Mouse (Mus musculus) gastrocnemius, adult 2 months (tissue): Measurements from ENCODE around the gene Gm36176. TPM values are rescaled to one million over a fixed set of nuclear protein-coding genes. Genes with fewer than 3 reads are reported as not detected.

ENCODE experiments used
- DNase-seq: peaks from one replicate; pipeline ENCODE4 v3.0.0; 2022
- H3K27ac ChIP-seq: fragments of 200-600 bp; 2 replicates; pipeline ENCODE4 v1.8.1; 2022; ENCODE audit warnings: mild to moderate bottlenecking
- H3K4me3 ChIP-seq: fragments of 200-600 bp; 2 replicates; pipeline ENCODE4 v1.8.1; 2022; ENCODE audit warnings: mild to moderate bottlenecking, moderate library complexity
- CTCF ChIP-seq: fragments of 200-600 bp; IDR thresholded peaks from 2 replicates; pipeline ENCODE4 v1.8.1; 2022; ENCODE audit warnings: antibody characterized with exemption, mild to moderate bottlenecking, moderate library complexity
- intact Hi-C: fragments of 180-260 bp; cut with DNase I; formaldehyde crosslinking; loops from one replicate; pipeline ENCODE4 v1.15.1; 2025
- total RNA-seq, 2 experiments: library from RNA; stranded (reverse); gene quantifications; 2 replicates each; pipeline ENCODE4 v1.2.3; 2021

Gene Gm36176
- total RNA-seq, 2 experiments from 2014 or later: not detected

DNA sequence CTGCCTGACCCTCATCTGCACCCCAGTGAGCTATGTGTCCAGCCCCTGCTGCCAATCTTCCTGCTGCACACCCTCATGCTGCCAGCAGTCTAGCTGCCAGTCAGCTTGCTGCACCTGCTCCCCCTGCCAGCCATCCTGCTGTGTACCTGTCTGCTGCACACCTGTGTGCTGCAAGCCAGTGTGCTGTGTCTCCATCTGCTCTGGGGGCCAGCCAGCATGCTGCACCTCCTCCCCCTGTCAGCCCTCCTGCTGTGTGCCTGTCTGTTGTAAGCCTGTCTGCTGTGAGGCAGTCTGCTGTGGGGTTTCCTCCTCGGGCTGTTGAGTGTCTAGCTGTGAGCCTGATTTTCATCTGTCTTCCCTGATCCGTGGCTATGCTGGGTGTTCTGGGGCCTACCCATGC lies 358 bp downstream of the Gm36176 start:
- H3K27ac ChIP-seq: no peak overlapping the region
- DNase-seq: no peak
- intact Hi-C loops: no loop called here
- no peak overlapping the region for H3K4me3 ChIP-seq
- TF ChIP-seq CTCF: no peak

DNA sequence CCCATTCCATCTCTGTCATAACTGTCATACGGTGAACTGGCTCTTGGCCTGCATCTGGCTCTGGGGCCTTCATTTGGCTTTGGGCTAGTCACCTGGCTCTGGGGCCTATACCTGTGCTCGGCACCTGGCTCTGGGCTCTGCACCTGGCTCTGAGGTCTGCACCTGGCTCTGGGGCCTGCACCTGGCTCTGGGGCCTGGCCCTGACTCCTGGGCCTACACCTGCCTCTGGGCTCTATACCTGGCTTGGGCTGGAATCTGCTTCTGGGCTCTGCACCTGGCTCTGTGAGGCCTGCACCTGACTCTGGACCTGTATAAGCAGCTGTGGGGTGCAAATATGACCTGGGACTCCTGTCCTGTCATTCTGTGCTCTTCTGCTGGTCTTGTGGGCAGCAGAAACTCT lies 935 bp downstream of the Gm36176 start:
- TF ChIP-seq CTCF: no peak
- H3K27ac ChIP-seq: no peak overlapping the region
- H3K4me3 ChIP-seq: no peak overlapping the region
- no peak for DNase-seq
- intact Hi-C loops: no loop called here

DNA sequence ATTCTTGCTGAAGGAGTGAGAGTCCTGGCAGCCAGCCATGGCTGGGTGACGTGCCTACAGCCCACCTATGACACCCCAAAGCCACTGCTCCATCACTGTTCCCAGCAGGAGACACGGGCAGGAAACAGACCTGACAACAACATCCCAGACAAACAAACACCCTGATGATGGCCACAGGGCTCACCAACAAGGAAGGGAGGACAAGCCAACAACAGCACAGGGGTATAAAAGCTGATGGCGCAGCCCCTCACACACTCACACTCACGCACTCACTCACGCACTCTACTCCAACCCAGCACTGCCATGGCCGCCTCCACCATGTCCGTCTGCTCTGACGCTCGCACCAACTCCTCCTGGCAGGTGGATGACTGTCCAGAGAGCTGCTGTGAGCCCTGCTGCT lies 6.0 kb downstream of the Gm36176 start, which contains the start of gene Gm10318:
TSS of gene Gm10318 (plus strand) at position 301 of the 400 bp plus-strand sequence.
- no peak for DNase-seq

DNA sequence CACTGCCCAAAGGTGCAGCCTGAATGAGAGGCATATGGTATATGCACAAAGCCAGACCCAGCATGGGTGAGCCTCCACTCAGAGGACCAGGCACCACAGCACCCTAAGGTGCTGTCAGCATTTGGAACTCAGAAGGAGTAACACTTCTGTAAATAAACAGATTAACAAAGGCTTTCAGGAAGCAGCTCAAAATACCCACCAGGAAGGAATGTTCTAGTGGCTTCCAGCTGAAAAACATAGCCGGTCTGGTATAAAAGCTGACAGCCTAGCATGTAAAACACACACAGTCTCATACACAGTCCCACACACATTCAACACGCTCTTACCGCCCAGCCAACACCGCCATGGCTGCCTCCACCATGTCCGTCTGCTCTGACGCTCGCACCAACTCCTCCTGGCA lies 15.1 kb downstream of the Gm36176 start, which contains the start of gene Gm3285:
TSS of gene Gm3285 (plus strand) at position 301 of the 400 bp plus-strand sequence.
- intact Hi-C loops: no loop called here
- Histone ChIP-seq H3K4me3 (no peak within 1 kb of the TSS), H3K27ac (no peak within 1 kb of the TSS)
- no peak for TF ChIP-seq CTCF
- DNase-seq: no peak

More for the DNA sequence above, 6.0 kb downstream of the Gm36176 start, which contains the start of gene Gm10318:
- no peak for TF ChIP-seq CTCF
- intact Hi-C loops: no loop called here
- Histone ChIP-seq H3K4me3 (no peak within 1 kb of the TSS), H3K27ac (no peak within 1 kb of the TSS)

DNA sequence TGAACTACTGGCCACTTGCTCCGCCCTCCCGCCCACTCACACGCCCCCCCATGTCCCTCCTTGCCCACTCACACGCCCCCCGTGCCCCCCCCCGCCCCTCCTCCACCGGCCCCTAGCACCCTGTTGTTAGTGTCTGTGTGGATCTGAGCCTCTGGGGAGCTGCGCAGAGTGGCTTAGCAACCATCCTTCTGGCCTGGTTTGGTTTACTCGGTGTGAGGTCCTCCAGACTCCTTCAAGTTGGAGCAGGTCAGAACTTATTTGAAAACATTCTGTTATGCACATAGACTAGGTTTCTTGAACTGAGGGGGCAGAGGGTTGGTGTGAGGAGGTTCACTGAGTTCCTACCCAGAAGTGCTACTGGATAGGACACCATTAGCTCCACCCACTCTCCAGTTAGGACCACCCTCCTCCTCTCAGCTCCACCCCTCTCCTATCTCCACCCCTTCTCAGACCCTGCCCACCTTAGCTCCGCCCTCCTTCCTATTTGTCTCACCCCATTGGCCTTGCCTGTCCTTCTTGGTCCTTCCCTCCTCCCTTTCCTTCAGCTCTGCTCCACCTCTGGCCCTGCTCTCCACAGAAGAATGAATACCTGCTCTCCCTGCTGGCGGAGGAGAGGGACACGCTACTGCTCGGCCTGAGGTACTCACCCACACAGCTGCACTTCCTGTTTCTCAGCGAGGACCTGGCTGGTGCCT lies 17.6 kb downstream of the Gm36176 start:
- no peak for TF ChIP-seq CTCF
- no peak for DNase-seq
- intact Hi-C loops: no loop called here
- no peak overlapping the region for H3K27ac ChIP-seq
- H3K4me3 ChIP-seq: peak overlapping the region; percentile 33

DNA sequence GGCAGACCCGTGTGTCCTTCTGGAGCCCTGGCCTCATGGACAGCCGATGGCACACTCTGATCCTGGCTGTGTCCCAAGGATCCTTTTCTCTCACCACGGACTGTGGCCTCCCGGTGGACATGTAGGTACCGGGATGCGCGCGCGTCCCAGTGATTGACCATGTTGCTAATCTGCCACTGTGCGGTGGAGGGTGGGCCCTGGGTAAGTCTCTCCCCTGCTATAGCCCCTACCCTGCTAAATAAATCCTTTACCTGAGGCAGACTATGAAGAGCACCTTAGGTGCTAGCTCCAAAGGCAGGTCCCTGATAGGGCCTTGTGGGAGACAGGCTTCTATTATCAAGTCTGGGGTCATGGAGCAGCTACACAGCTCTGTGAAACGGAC lies 18.1 kb downstream of the Gm36176 start:
- intact Hi-C loops: no loop called here
- TF ChIP-seq CTCF: no peak
- no peak for DNase-seq
- peak overlapping the region; percentile 33 for H3K4me3 ChIP-seq
- H3K27ac ChIP-seq: no peak overlapping the region

DNA sequence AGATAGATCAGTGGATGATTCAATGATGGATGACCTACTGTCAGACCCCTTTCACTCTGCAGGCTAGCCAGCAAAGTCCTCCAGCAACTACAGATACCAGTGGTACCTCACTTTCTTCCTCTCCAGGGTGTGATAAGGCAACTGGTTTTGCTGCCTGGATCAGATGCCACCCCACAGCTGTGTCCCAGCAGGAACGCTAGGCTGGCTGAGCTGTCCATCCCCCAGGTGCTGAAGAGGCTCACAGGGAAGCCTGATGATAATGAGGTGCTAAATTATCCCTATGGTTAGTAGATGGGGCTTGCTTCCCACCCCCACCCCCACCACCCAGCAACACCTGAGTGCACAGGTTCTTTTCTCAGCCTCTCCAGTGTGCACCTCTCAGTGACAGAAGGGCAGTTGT lies 20.9 kb downstream of the Gm36176 start:
- DNase-seq: no peak
- no peak overlapping the region for H3K4me3 ChIP-seq
- no peak overlapping the region for H3K27ac ChIP-seq
- intact Hi-C loops: no loop called here
- no peak for TF ChIP-seq CTCF

DNA sequence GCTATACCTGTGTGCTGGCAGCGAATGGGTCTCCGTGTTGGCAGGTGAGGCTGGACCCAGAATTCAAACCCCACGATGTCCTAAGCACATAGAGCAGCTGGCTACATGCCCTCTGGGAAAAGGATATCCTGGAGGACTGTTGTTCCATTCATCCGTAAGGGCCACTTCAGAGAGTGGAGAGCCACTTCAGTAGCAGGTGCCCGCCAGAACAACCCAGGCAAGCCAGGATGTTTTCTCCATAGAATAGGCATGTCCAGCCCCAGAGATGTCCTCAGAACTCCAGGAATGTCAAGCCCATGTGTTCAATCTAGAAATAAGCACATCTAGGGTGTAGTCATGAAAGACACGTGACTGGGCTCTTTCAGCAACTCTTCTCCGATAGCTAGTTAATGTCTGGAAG lies 23.0 kb downstream of the Gm36176 start:
- TF ChIP-seq CTCF: no peak
- Histone ChIP-seq H3K27ac (no peak overlapping the region), H3K4me3 (no peak overlapping the region)
- DNase-seq: no peak
- intact Hi-C loops: no loop called here

DNA sequence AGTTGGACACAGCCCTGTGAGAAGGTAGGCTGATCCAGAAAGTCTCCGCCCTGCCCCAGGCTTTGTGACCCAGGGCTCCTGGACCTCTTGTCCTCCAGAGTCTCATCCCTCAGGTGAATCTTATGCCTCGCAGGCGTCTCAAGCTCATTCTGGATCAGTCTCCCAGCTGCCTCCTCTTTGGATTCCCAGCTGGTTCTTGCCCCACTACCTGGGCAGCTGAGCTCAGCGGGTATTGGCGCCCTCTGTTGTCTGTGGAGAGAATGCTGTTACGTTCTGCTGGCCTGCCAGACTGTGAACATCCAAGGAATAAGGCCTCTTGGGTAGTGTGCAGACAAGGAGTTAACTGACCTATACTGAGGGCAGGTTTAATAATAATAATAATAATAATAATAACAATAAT lies 32.4 kb downstream of the Gm36176 start:
- peak; percentile 67 for TF ChIP-seq CTCF
- no peak overlapping the region for H3K27ac ChIP-seq
- DNase-seq: peak; percentile 60
- H3K4me3 ChIP-seq: no peak overlapping the region
- intact Hi-C loops: loop anchor here (2.0 kb wide), 1 partner anchor 250 kb away; no protein-coding TSS in a partner anchor

DNA sequence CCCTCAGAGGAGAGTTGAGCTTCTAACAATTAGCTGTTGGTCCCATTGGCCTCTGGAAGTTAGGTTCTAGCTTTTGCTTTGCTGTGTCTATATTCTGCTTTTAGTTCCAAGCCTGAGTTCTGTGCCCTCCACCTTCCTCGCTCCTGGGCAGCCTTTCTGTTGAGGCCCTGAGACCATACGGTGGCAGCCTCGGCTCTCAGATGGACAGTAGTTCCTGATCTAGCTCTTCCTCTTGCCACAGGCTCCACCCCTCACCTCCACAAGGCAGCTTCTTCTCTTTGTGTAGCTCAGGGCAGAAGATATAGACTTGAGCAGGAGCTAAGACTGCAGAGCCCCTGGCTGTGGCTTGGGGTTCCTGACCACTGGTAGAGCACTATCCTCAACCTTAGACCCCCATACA lies 33.7 kb downstream of the Gm36176 start:
- intact Hi-C loops: loop anchor here (10.0 kb wide), 1 partner anchor 366 kb away; the partner anchor contains the start of gene Fam207a
- no peak for TF ChIP-seq CTCF
- no peak for DNase-seq
- Histone ChIP-seq H3K4me3 (no peak overlapping the region), H3K27ac (no peak overlapping the region)

DNA sequence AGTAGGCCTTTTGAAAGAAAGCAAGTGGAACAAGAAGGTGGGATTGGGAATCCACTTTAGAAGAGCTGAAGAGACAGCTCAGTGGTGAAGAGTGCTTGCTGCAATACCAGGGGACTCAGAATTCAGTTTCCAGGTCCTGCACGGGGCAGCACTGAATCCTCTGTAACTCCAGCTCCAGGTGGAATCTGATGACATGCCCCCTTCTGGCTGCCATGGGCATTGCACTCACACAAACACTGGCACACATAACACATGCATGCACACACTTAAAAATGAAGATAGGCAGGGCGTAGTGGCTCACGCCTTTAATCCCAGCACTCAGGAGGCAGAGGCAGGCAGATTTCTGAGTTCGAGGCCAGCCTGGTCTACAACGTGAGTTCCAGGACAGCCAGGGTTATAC lies 36.0 kb downstream of the Gm36176 start:
- no peak overlapping the region for H3K4me3 ChIP-seq
- no peak for DNase-seq
- no peak overlapping the region for H3K27ac ChIP-seq
- peak; percentile 41 for TF ChIP-seq CTCF
- intact Hi-C loops: loop anchor here (10.0 kb wide), 1 partner anchor 368 kb away; the partner anchor contains the start of gene Fam207a

DNA sequence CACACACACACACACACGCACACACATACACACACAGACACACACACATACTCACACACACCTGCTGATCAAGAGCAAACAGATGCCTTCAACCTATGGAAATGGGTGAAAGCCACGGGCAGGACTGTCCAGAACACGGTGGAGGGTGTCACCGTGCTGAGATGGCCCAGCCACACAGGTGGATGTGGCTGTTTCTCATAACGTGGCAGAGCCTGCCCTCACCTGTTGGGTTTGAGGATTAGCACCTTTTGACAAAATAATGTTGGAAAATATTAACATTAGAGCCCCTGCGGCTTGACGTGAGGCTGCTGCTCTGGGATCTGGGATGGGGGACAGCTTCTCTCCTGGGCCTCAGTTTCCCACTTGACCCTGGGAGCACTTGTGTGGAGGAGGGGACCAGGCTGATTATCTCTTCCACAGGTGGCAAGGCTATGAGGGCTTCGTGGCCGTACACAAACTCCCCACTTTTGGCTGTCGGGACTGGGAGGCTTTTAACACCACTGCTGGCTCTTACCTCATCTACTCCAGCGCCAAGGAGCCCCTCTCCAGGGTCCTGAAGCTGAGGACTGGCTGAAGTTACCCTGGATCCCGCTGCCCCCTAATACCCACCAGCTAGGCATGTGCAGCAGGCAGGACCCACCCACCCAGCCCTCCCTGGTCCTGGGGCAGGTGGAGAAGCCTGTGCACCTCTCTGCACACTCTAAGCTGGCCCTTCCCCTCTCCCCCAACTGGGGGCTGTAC lies 39.6 kb downstream of the Gm36176 start:
- intact Hi-C loops: loop anchor here (10.0 kb wide), 1 partner anchor 371 kb away; the partner anchor contains the start of gene Fam207a
- no peak overlapping the region for H3K4me3 ChIP-seq
- H3K27ac ChIP-seq: no peak overlapping the region
- TF ChIP-seq CTCF: peak; percentile 9; the same call in 1 of the 2 replicates
- no peak for DNase-seq

DNA sequence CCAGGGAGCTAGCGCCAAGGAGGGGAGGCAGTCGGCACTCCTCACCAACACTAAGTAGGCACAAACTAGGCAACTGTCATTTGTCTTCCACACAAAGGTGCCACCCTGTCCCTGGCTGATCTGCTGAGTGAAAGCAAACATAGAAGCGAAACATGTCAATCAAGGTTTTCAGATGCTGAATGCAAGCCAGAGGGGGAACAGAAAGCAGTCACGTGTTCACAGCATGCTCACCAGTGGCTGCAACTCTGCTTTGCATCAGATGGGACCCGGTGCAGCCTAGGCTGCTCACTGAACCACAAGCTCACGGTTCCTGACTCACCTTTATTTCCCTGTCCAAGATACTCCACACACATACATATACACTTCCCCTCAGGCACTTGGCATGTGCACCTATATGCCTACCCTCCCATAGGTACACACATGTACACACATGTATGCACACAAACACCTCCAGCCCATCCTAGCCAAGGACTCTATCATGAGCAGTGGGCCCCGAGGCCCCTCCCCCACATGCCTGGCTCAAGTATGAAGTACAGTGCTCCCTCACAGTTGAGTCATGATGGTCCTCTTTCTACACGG lies 44.5 kb downstream of the Gm36176 start:
- Histone ChIP-seq H3K27ac (no peak overlapping the region), H3K4me3 (no peak overlapping the region)
- intact Hi-C loops: no loop called here
- DNase-seq: no peak
- TF ChIP-seq CTCF: no peak
